Mouse (Mus musculus) erythroid progenitor cell, adult 5-6 weeks (primary cell): ENCODE measurements around the gene Gm17783. TPM values are rescaled to one million over a fixed set of nuclear protein-coding genes. Genes with fewer than 3 reads are reported as not detected.
"Not testable (repeated sequence)": the region's sequence is repeated elsewhere in the genome, so short reads cannot be mapped to it uniquely, and the experiment has no call there.

ENCODE experiments used
- ATAC-seq: replicated peaks from 2 replicates; pipeline ENCODE4 v1.8.0; 2016; ENCODE audit warnings: moderate number of reproducible peaks, mild to moderate bottlenecking, moderate TSS enrichment, inconsistent platforms; ENCODE audit not compliant: poor library complexity, low FRiP score, severe bottlenecking
- total RNA-seq, 2 experiments: library from RNA; stranded (forward) in 1 of 2; stranded (reverse) in 1 of 2; fragments of 150-400 nt in 1 of 2; fragments of 186-747, 209-891 nt in 1 of 2; gene quantifications; 2 replicates each; pipeline versions ENCODE4 v1.2.3 to v1.2.4; 2015 to 2017; ENCODE audit warnings: low replicate concordance in 2 of 2

Gm17783 gene
- total RNA-seq (2015; ENCODE audit: low replicate concordance) (1.7 TPM in 1 of 2 replicates, not detected in the other), total RNA-seq (2017; ENCODE audit: low replicate concordance) (not detected in 2 replicates)

GRCm38 (mm10) chr16:45531950-45532349 is at the start of gene Gm17783:
TSS of gene Gm17783 (minus strand) at chr16:45532050.
- ATAC-seq: no peak

- ATAC-seq: no peak
These were observed 48.0 kb upstream of the Gm17783 start for GRCm38 (mm10) chr16:45579883-45580282.

- peak; percentile 57; the same call in 1 of the 2 replicates for ATAC-seq
These were observed 40.5 kb upstream of the Gm17783 start for GRCm38 (mm10) chr16:45572307-45572706.

- ATAC-seq: no peak
These were observed 29.9 kb upstream of the Gm17783 start for GRCm38 (mm10) chr16:45561747-45562146.

GRCm38 (mm10) chr16:45551579-45551978 is 19.7 kb upstream of the Gm17783 start:
- ATAC-seq: no peak

- no peak for ATAC-seq
These were observed 16.1 kb upstream of the Gm17783 start for GRCm38 (mm10) chr16:45547982-45548381.

- ATAC-seq: no peak
These were observed 12.5 kb upstream of the Gm17783 start for GRCm38 (mm10) chr16:45544341-45544740.

GRCm38 (mm10) chr16:45542108-45542507 is 10.3 kb upstream of the Gm17783 start:
- no peak for ATAC-seq

GRCm38 (mm10) chr16:45538342-45538741 is 6.5 kb upstream of the Gm17783 start:
- not testable (repeated sequence) for ATAC-seq

GRCm38 (mm10) chr16:45535009-45535408 is 3.2 kb upstream of the Gm17783 start, which contains the start of gene Slc9c1:
TSS of gene Slc9c1 (plus strand) at chr16:45535309.
- ATAC-seq: no peak

- no peak for ATAC-seq
These were observed 6.3 kb downstream of the Gm17783 start for GRCm38 (mm10) chr16:45525551-45525950.

- ATAC-seq: no peak
These were observed 36.5 kb downstream of the Gm17783 start for GRCm38 (mm10) chr16:45495326-45495725.

GRCm38 (mm10) chr16:45492927-45493326 is 38.9 kb downstream of the Gm17783 start, which contains the start of gene Gm609:
TSS of gene Gm609 (minus strand) at chr16:45492969.
- ATAC-seq: no peak

- ATAC-seq: no peak
These were observed 54.9 kb downstream of the Gm17783 start for GRCm38 (mm10) chr16:45476991-45477390.

GRCm38 (mm10) chr16:45471836-45472235 is 60.0 kb downstream of the Gm17783 start:
- ATAC-seq: not testable (repeated sequence)

Other genes with a start within 250 kb of the Gm17783 start
- 0.42 and 1.4 TPM in 2 replicates for gene Cd200, start 123.0 kb downstream of the Gm17783 start, total RNA-seq (2015; ENCODE audit: low replicate concordance)
- 1.9 TPM in 1 of 2 replicates, not detected in the other for gene Cd200, start 123.0 kb downstream of the Gm17783 start, total RNA-seq (2017; ENCODE audit: low replicate concordance)
- not detected in 2 replicates for gene Gm609, start 39.1 kb downstream of the Gm17783 start, total RNA-seq (2015; ENCODE audit: low replicate concordance)
- gene Gm609, start 39.1 kb downstream of the Gm17783 start, total RNA-seq (2017; ENCODE audit: low replicate concordance): not detected in 2 replicates
- gene Slc9c1, start 3.3 kb upstream of the Gm17783 start, total RNA-seq (2015; ENCODE audit: low replicate concordance): not detected in 2 replicates
- gene Slc9c1, start 3.3 kb upstream of the Gm17783 start, total RNA-seq (2017; ENCODE audit: low replicate concordance): not detected in 2 replicates
- not detected in 2 replicates for gene Gcsam, start 78.3 kb upstream of the Gm17783 start, total RNA-seq (2015; ENCODE audit: low replicate concordance)
- gene Gcsam, start 78.3 kb upstream of the Gm17783 start, total RNA-seq (2017; ENCODE audit: low replicate concordance): not detected in 2 replicates
- gene BC016579, start 122.0 kb upstream of the Gm17783 start, total RNA-seq (2015; ENCODE audit: low replicate concordance): not detected in 2 replicates
- gene BC016579, start 122.0 kb upstream of the Gm17783 start, total RNA-seq (2017; ENCODE audit: low replicate concordance): not detected in 2 replicates
- not detected in 2 replicates for gene Tmprss7, start 161.6 kb upstream of the Gm17783 start, total RNA-seq (2015; ENCODE audit: low replicate concordance)
- gene Tmprss7, start 161.6 kb upstream of the Gm17783 start, total RNA-seq (2017; ENCODE audit: low replicate concordance): not detected in 2 replicates
- 1.4 and 2.5 TPM in 2 replicates for gene Tagln3, start 192.6 kb upstream of the Gm17783 start, total RNA-seq (2015; ENCODE audit: low replicate concordance)
- gene Tagln3, start 192.6 kb upstream of the Gm17783 start, total RNA-seq (2017; ENCODE audit: low replicate concordance): 0.30 TPM in 1 of 2 replicates, not detected in the other
- gene Abhd10, start 210.9 kb upstream of the Gm17783 start, total RNA-seq (2015; ENCODE audit: low replicate concordance): 9.0 and 21.4 TPM in 2 replicates
- 18.5 and 20.4 TPM in 2 replicates for gene Abhd10, start 210.9 kb upstream of the Gm17783 start, total RNA-seq (2017; ENCODE audit: low replicate concordance)